1 mouse cellular context compared by ENCODE assay signal in the genomic region with DNA sequence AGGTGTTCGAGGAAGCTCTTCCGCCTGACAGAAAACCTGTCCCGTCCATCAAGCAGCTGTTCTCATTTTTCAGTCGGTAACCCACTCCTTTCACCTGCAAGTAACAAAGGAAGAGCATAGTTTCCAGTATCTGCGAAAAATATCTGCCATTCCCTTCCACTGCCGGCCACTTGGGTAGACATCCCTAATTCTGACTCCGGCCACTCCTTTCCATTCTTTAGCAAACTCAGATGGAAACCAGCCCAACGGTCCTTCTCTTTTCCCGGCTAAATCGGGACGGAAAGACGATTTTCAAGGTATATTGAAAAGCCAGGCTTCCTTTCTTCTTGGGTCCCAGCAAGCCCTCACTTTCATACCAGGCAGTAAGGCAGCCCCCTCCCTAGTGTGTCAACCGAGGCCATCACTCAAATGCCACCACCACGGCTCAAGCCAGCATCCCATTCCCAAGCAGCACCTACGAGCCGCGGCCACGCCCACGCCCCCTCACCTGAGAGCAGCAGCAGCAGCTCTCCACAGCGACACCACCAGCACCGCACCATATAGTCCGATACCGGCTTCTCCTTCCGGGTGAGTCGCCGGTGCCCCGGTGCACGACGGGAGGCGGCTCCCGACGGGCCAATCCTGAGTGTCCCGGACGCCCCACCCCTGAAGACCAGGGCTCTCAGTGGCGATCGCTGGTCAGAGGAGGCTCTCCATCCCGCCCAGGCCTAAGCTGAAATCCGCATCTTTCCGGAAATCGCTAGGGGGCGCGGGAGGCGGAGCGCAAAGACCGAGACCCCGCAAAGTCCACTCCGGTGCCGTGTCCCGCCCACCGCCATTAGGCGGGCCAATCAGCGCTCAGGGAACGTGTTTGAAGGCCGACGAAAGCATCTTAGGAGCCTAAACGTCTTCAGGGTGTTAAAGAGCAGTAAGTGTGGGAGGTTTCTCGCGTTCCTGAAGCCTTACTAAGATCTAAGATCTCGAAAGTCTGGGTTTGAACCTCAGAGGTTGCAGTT.
TF ChIP-seq lines count a peak whose summit lies in the region.

A gene (minus strand): TSS at position 592 of the 995 bp plus-strand sequence.

TF ChIP-seq in MEL, 35 proteins besides CTCF, POLR2A, EP300 and RAD21 (continued from another document):
- TF ChIP-seq MYC (IDR thresholded peaks at IDR 0.05; ENCODE audit: low read depth, low read length), result no peak
- no peak for TF ChIP-seq TAL1 (IDR thresholded peaks at IDR 0.05; ENCODE audit: low read length)
- no peak for TF ChIP-seq USF2 (IDR thresholded peaks at IDR 0.05; ENCODE audit: borderline replicate concordance in 1 of 2, insufficient read depth in 1 of 2, low read depth in 1 of 2, low read length in 2 of 2)
- no peak for TF ChIP-seq MEF2A (IDR thresholded peaks at IDR 0.05; ENCODE audit: extremely low read depth, insufficient replicate concordance, low read depth, low read length, poor library complexity, severe bottlenecking)
- no peak for TF ChIP-seq RCOR1 (IDR thresholded peaks at IDR 0.05; ENCODE audit: low read depth, low read length)
- TF ChIP-seq MXI1 (IDR thresholded peaks at IDR 0.05; ENCODE audit: low read depth, low read length), result peak; percentile 91
- peak; percentile 83 for TF ChIP-seq NELFE (IDR thresholded peaks at IDR 0.05; ENCODE audit: low read depth, low read length)
- TF ChIP-seq ZNF384 (IDR thresholded peaks at IDR 0.05; ENCODE audit: low read depth, low read length), result no peak; the same call in 1 of the 2 replicates
- no peak for TF ChIP-seq MYB (IDR thresholded peaks at IDR 0.05; ENCODE audit: low read depth, low read length)
- peak; percentile 79; the same call in 1 of the 2 replicates for TF ChIP-seq KAT2A (conservative IDR thresholded peaks at IDR 0.05; ENCODE audit: low read depth, low read length)
- TF ChIP-seq POLR2AphosphoS2 (IDR thresholded peaks at IDR 0.05; ENCODE audit: low read length), result peak; percentile 91; the same call in 1 of the 2 replicates
- TF ChIP-seq ZMIZ1 (IDR thresholded peaks at IDR 0.05; ENCODE audit: low read depth, low read length), result peak; percentile 87; the same call in 1 of the 2 replicates
- TF ChIP-seq USF1 (IDR thresholded peaks at IDR 0.05; ENCODE audit: low read depth, low read length), result 0 out of 2 replicates have a peak, but pooled peaks have one; percentile 8
- no peak for TF ChIP-seq GABPA (IDR thresholded peaks at IDR 0.05; ENCODE audit: low read depth, low read length)
- peak; percentile 18; the same call in 1 of the 2 replicates for TF ChIP-seq SMC3 (IDR thresholded peaks at IDR 0.05; ENCODE audit: low read depth, low read length)
- peak; percentile 34; the same call in 1 of the 2 replicates for TF ChIP-seq NRF1 (IDR thresholded peaks at IDR 0.05; ENCODE audit: insufficient read depth, low read depth, low read length, poor library complexity, severe bottlenecking)
- TF ChIP-seq HCFC1 (IDR thresholded peaks at IDR 0.05; ENCODE audit: low read depth, low read length), result peak; percentile 94
